Mouse (Mus musculus) cortical plate, adult 2 months (tissue): ENCODE data around the gene Ptch2. TPM values are rescaled to one million over a fixed set of nuclear protein-coding genes. Genes with fewer than 3 reads are reported as not detected.

ENCODE experiments used
- H3K27ac ChIP-seq: fragments of 200-500 bp; 2 replicates; pipeline ENCODE4 v1.5.1; 2012; ENCODE audit warnings: low read length, control low read depth, inconsistent platforms; ENCODE audit not compliant: insufficient read depth
- H3K4me1 ChIP-seq: fragments of 200-500 bp; 2 replicates; pipeline ENCODE4 v1.6.1; 2011; ENCODE audit warnings: low read length; ENCODE audit not compliant: control insufficient read depth, insufficient read depth
- H3K4me3 ChIP-seq: fragments of 200-500 bp; 2 replicates; pipeline ENCODE4 v1.5.1; 2011; ENCODE audit warnings: mild to moderate bottlenecking, low read length, control low read depth; ENCODE audit not compliant: insufficient read depth
- CTCF ChIP-seq: fragments of 200-500 bp; IDR thresholded peaks from 2 replicates; pipeline ENCODE4 v1.5.1; 2011; ENCODE audit warnings: mild to moderate bottlenecking, control low read depth, low read length; ENCODE audit not compliant: insufficient read depth; ENCODE audit errors: extremely low read depth
- POLR2A ChIP-seq: fragments of 200-500 bp; IDR thresholded peaks from 2 replicates; pipeline ENCODE4 v1.6.1; 2011; ENCODE audit warnings: mild to moderate bottlenecking, low read length, control low read depth; ENCODE audit not compliant: insufficient read depth; ENCODE audit errors: extremely low read depth
- polyA plus RNA-seq: library from polyadenylated mRNA; depleted of rRNA; stranded (reverse); fragments of >200 nt; gene quantifications from 2 replicates; pipeline ENCODE4 v1.2.3, GENCODE M21; 2012; rRNA removed

Gene Ptch2
- polyA plus RNA-seq: 1.5 and 1.8 TPM in 2 replicates

- no peak within 1 kb of the TSS for H3K27ac ChIP-seq
- TF ChIP-seq POLR2A: no peak
- TF ChIP-seq CTCF: no peak
- H3K4me1 ChIP-seq: peaks cover 2% of the 10 kb centered on the region; the same call in 1 of the 2 replicates
- peak within 1 kb of the TSS; percentile 33 for H3K4me3 ChIP-seq
Observed at GRCm38 (mm10) chr4:117095551-117096452, at the start of gene Ptch2. Gene Ptch2 (plus strand): TSS chr4:117096075.

- TF ChIP-seq POLR2A: no peak
- TF ChIP-seq CTCF: no peak
- H3K4me1 ChIP-seq: no peaks in the 10 kb centered on the region
- no peak overlapping the region for H3K27ac ChIP-seq
- H3K4me3 ChIP-seq: no peak overlapping the region
Observed at GRCm38 (mm10) chr4:117048836-117049235, 47.0 kb upstream of the Ptch2 start.

GRCm38 (mm10) chr4:117049485-117049884 lies 46.4 kb upstream of the Ptch2 start:
- Histone ChIP-seq H3K4me1 (no peaks in the 10 kb centered on the region), H3K4me3 (no peak overlapping the region), H3K27ac (no peak overlapping the region)
- no peak for TF ChIP-seq CTCF
- TF ChIP-seq POLR2A: no peak

GRCm38 (mm10) chr4:117052626-117053025 lies 43.2 kb upstream of the Ptch2 start:
- Histone ChIP-seq H3K4me3 (no peak overlapping the region), H3K4me1 (no peaks in the 10 kb centered on the region), H3K27ac (no peak overlapping the region)
- TF ChIP-seq CTCF (no peak), POLR2A (no peak)

GRCm38 (mm10) chr4:117053956-117054355 lies 41.9 kb upstream of the Ptch2 start:
- TF ChIP-seq CTCF: no peak
- no peak for TF ChIP-seq POLR2A
- H3K27ac ChIP-seq: no peak overlapping the region
- no peak overlapping the region for H3K4me3 ChIP-seq
- H3K4me1 ChIP-seq: no peaks in the 10 kb centered on the region

GRCm38 (mm10) chr4:117056102-117056501 lies 39.8 kb upstream of the Ptch2 start:
- TF ChIP-seq POLR2A: no peak
- no peak for TF ChIP-seq CTCF
- H3K4me1 ChIP-seq: no peaks in the 10 kb centered on the region
- no peak overlapping the region for H3K4me3 ChIP-seq
- H3K27ac ChIP-seq: no peak overlapping the region

GRCm38 (mm10) chr4:117056514-117056913 lies 39.4 kb upstream of the Ptch2 start:
- TF ChIP-seq POLR2A (no peak), CTCF (no peak)
- Histone ChIP-seq H3K27ac (no peak overlapping the region), H3K4me3 (no peak overlapping the region), H3K4me1 (no peaks in the 10 kb centered on the region)

- H3K4me1 ChIP-seq: no peaks in the 10 kb centered on the region
- no peak overlapping the region for H3K4me3 ChIP-seq
- TF ChIP-seq CTCF (no peak), POLR2A (no peak)
Observed at GRCm38 (mm10) chr4:117058512-117058911, 37.4 kb upstream of the Ptch2 start.

GRCm38 (mm10) chr4:117062700-117063390 lies 33.0 kb upstream of the Ptch2 start:
- TF ChIP-seq POLR2A (no peak), CTCF (no peak)
- Histone ChIP-seq H3K27ac (no peak overlapping the region), H3K4me1 (no peaks in the 10 kb centered on the region), H3K4me3 (no peak overlapping the region)

More at GRCm38 (mm10) chr4:117058512-117058911, 37.4 kb upstream of the Ptch2 start:
- H3K27ac ChIP-seq: no peak overlapping the region

- no peaks in the 10 kb centered on the region for H3K4me1 ChIP-seq
- H3K27ac ChIP-seq: no peak overlapping the region
- TF ChIP-seq CTCF (no peak), POLR2A (no peak)
Observed at GRCm38 (mm10) chr4:117068035-117068434, 27.8 kb upstream of the Ptch2 start.

More at GRCm38 (mm10) chr4:117068035-117068434, 27.8 kb upstream of the Ptch2 start:
- H3K4me3 ChIP-seq: no peak overlapping the region
